Mouse (Mus musculus): ENCODE measurements around the gene Tex22.

GRCm38 (mm10) chr12:113132567-113132966 is 58.3 kb downstream of the Tex22 start:
- no peak for TF ChIP-seq CTCF (IDR thresholded peaks at IDR 0.05; ENCODE audit: low read depth, low read length)
- no peak for TF ChIP-seq POLR2A (IDR thresholded peaks at IDR 0.05; ENCODE audit: extremely low read depth, insufficient read depth, low read length)

All from liver, adult 2 months (tissue).